Mouse (Mus musculus): ENCODE results near the gene Myd88. TPM values are rescaled to one million over a fixed set of nuclear protein-coding genes. Genes with fewer than 3 reads are reported as not detected.

Myd88 gene
- polyA plus RNA-seq, 2 experiments = 5.8 to 15.0 TPM

DNA sequence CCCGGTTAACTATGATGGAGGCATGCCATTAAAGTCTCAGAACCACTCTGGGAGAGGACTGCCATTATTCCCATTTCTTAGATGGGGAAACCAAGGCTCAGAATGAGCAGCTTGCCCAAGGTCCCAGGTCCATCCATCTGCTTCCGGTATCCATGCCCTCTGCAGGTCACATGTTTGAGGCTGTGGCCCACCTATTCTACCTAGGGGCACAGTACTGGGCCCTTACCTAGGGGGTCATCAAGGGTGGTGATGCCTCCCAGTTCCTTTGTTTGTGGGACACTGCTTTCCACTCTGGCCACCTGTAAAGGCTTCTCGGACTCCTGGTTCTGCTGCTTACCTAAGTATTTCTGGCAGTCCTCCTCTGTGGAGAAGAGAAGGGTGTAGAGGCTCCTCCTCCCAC lies 2.9 kb downstream of the Myd88 start:
- no peaks in the 10 kb centered on the region for H3K36me3 ChIP-seq (replicated peaks; ENCODE audit: control insufficient read depth, insufficient read depth, low read depth)
- 81% methylated on average over 3 of the region's 3 CpGs for WGBS (ENCODE audit: insufficient replicate concordance)
- no peak overlapping the region for H3K9ac ChIP-seq (replicated peaks)
- TF ChIP-seq CTCF (IDR thresholded peaks at IDR 0.05; ENCODE audit: low read depth) (no peak), EP300 (IDR thresholded peaks at IDR 0.05; ENCODE audit: low read depth) (no peak)
- DNase-seq (ENCODE audit: low read depth in 3 of 3, low spot score in 3 of 3) (no peak), ATAC-seq (ENCODE audit: insufficient read depth) (no peak)
- H3K4me2 ChIP-seq (ENCODE audit: low read depth) = no peak overlapping the region
- no peaks in the 10 kb centered on the region for H3K9me3 ChIP-seq (ENCODE audit: control insufficient read depth, low read length)
- peaks cover 11 to 25% of the 10 kb centered on the region in 2 experiments for H3K4me1 ChIP-seq (replicated peaks; ENCODE audit: control insufficient read depth in 2 of 2, insufficient read depth in 2 of 2, low read length in 1 of 2)
- H3K27ac ChIP-seq = no peak overlapping the region
- H3K4me3 ChIP-seq (ENCODE audit: insufficient read depth in 1 of 2, low read depth in 2 of 2, low read length in 2 of 2) = no peak overlapping the region
- no peaks in the 10 kb centered on the region for H3K27me3 ChIP-seq (ENCODE audit: control insufficient read depth, insufficient read depth, low read length)

DNA sequence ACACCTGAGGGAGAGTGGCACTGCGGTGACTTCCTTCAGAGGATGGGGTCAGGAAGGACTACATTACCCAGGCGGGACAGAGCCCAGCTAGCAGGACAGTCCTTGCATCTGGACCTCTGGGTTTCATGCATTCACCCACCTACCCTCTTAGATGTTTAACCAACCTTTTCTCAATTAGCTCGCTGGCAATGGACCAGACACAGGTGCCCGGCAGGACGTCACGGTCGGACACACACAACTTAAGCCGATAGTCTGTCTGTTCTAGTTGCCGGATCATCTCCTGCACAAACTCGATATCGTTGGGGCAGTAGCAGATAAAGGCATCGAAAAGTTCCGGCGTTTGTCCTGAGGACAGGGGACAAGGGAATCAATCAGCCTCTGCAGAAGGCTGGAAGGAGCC lies 3.4 kb downstream of the Myd88 start:
- Histone ChIP-seq H3K9ac (replicated peaks) (no peak overlapping the region), H3K4me2 (ENCODE audit: low read depth) (no peak overlapping the region), H3K9me3 (ENCODE audit: control insufficient read depth, low read length) (no peaks in the 10 kb centered on the region), H3K36me3 (replicated peaks; ENCODE audit: control insufficient read depth, insufficient read depth, low read depth) (no peaks in the 10 kb centered on the region), H3K4me1 (replicated peaks; ENCODE audit: control insufficient read depth in 2 of 2, insufficient read depth in 2 of 2, low read length in 1 of 2) (peaks cover 11 to 24% of the 10 kb centered on the region in 2 experiments), H3K4me3 (ENCODE audit: insufficient read depth in 1 of 2, low read depth in 2 of 2, low read length in 2 of 2) (no peak overlapping the region), H3K27me3 (ENCODE audit: control insufficient read depth, insufficient read depth, low read length) (no peaks in the 10 kb centered on the region), H3K27ac (no peak overlapping the region)
- WGBS (ENCODE audit: insufficient replicate concordance) = 86% methylated on average over 14 of the region's 14 CpGs
- DNase-seq (ENCODE audit: low read depth in 3 of 3, low spot score in 3 of 3) (no peak), ATAC-seq (ENCODE audit: insufficient read depth) (no peak)
- no peak for TF ChIP-seq CTCF (IDR thresholded peaks at IDR 0.05; ENCODE audit: low read depth)

DNA sequence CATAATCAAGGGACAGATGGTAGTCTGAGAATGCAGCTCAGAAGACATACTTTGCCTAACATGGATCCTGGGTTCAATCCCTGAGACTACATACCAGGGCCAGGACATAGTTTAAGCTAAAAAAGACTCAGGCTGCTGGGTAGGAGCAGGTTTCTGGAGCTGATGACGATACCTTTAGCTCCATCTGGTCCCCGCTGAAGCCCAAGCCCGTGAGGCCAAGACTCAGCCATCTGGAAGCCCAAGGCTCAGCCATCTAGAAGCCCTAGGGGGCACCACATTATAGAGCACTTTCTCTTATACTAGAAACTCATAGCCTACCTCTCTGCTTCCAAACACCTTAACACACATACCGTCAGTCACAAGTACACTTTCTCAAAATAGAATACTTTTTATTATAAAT lies 5.6 kb downstream of the Myd88 start:
- H3K4me1 ChIP-seq (replicated peaks; ENCODE audit: control insufficient read depth in 2 of 2, insufficient read depth in 2 of 2, low read length in 1 of 2) = peaks cover 11 to 15% of the 10 kb centered on the region in 2 experiments
- H3K4me3 ChIP-seq (ENCODE audit: insufficient read depth in 1 of 2, low read depth in 2 of 2, low read length in 2 of 2) = no peak overlapping the region
- ATAC-seq (ENCODE audit: insufficient read depth) (no peak), DNase-seq (ENCODE audit: low read depth in 3 of 3, low spot score in 3 of 3) (no peak)
- H3K36me3 ChIP-seq (replicated peaks; ENCODE audit: control insufficient read depth, insufficient read depth, low read depth) = no peaks in the 10 kb centered on the region
- no peak for TF ChIP-seq EP300 (IDR thresholded peaks at IDR 0.05; ENCODE audit: low read depth)
- TF ChIP-seq CTCF (IDR thresholded peaks at IDR 0.05; ENCODE audit: low read depth) = no peak
- no peaks in the 10 kb centered on the region for H3K27me3 ChIP-seq (ENCODE audit: control insufficient read depth, insufficient read depth, low read length)
- no peak overlapping the region for H3K27ac ChIP-seq
- H3K4me2 ChIP-seq (ENCODE audit: low read depth) = no peak overlapping the region
- no peaks in the 10 kb centered on the region for H3K9me3 ChIP-seq (ENCODE audit: control insufficient read depth, low read length)
- H3K9ac ChIP-seq (replicated peaks) = no peak overlapping the region
- WGBS (ENCODE audit: insufficient replicate concordance) = 79% methylated on average over 4 of the region's 4 CpGs

DNA sequence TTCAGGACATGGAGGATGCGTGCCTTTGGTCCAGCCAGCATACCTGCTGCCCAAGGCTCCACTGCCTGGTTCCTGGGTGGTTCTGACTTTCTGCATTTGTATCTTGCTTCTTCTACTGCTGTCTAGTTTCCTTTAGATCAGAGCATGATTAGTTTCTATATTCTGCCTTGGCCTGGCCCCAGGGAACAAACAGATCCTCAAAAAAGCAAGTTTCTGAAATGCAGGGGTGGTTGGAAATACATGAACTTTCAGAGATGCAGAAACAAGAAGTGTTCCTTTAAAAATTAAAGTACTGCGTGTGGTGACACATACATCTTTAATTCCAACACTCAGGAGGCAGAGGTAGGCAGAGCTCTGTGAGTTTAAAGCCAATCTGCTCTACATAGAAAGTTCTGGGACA lies 6.4 kb downstream of the Myd88 start:
- no peak overlapping the region for H3K9ac ChIP-seq (replicated peaks)
- H3K9me3 ChIP-seq (ENCODE audit: control insufficient read depth, low read length) = no peaks in the 10 kb centered on the region
- no peaks in the 10 kb centered on the region for H3K27me3 ChIP-seq (ENCODE audit: control insufficient read depth, insufficient read depth, low read length)
- H3K36me3 ChIP-seq (replicated peaks; ENCODE audit: control insufficient read depth, insufficient read depth, low read depth) = no peaks in the 10 kb centered on the region
- H3K4me1 ChIP-seq (replicated peaks; ENCODE audit: control insufficient read depth in 2 of 2, insufficient read depth in 2 of 2, low read length in 1 of 2) = peaks cover 6 to 9% of the 10 kb centered on the region in 2 experiments
- no peak overlapping the region for H3K4me2 ChIP-seq (ENCODE audit: low read depth)
- ATAC-seq (ENCODE audit: insufficient read depth) (no peak), DNase-seq (ENCODE audit: low read depth in 3 of 3, low spot score in 3 of 3) (no peak)
- TF ChIP-seq CTCF (IDR thresholded peaks at IDR 0.05; ENCODE audit: low read depth) (no peak), EP300 (IDR thresholded peaks at IDR 0.05; ENCODE audit: low read depth) (no peak)
- H3K4me3 ChIP-seq (ENCODE audit: insufficient read depth in 1 of 2, low read depth in 2 of 2, low read length in 2 of 2) = no peak overlapping the region
- WGBS (ENCODE audit: insufficient replicate concordance) = 70% methylated on average over 2 of the region's 2 CpGs
- H3K27ac ChIP-seq = no peak overlapping the region

DNA sequence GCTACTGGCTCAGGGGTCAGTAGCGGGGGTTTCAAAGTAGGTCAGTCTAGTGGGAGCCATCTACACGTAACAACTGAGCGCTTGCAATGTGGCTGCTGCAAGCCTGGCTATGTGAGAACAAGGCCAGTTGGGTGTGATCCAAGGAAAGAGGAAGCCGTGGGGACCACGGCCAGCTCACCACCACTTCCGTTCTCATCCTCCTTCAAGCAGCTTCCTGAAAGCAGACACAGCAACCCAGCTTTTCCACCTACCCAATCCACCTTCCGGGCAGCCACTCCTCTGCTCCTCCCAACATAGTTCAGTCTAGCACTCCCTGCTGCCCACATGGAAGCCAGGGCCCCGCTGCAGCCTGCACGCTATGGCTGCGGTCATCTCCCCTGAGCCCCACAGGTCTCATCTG lies 6.9 kb downstream of the Myd88 start:
- no peaks in the 10 kb centered on the region for H3K36me3 ChIP-seq (replicated peaks; ENCODE audit: control insufficient read depth, insufficient read depth, low read depth)
- no peak overlapping the region for H3K27ac ChIP-seq
- TF ChIP-seq EP300 (IDR thresholded peaks at IDR 0.05; ENCODE audit: low read depth) (no peak), CTCF (IDR thresholded peaks at IDR 0.05; ENCODE audit: low read depth) (no peak)
- peaks cover 5 to 7% of the 10 kb centered on the region in 2 experiments for H3K4me1 ChIP-seq (replicated peaks; ENCODE audit: control insufficient read depth in 2 of 2, insufficient read depth in 2 of 2, low read length in 1 of 2)
- ATAC-seq (ENCODE audit: insufficient read depth) (no peak; the same call in 1 of the 2 replicates), DNase-seq (ENCODE audit: low read depth in 3 of 3, low spot score in 3 of 3) (no peak)
- WGBS (ENCODE audit: insufficient replicate concordance) = 21% methylated on average over 10 of the region's 10 CpGs
- H3K9me3 ChIP-seq (ENCODE audit: control insufficient read depth, low read length) = no peaks in the 10 kb centered on the region
- H3K27me3 ChIP-seq (ENCODE audit: control insufficient read depth, insufficient read depth, low read length) = no peaks in the 10 kb centered on the region
- no peak overlapping the region for H3K4me2 ChIP-seq (ENCODE audit: low read depth)
- no peak overlapping the region for H3K9ac ChIP-seq (replicated peaks)
- no peak overlapping the region for H3K4me3 ChIP-seq (ENCODE audit: insufficient read depth in 1 of 2, low read depth in 2 of 2, low read length in 2 of 2)

Data from liver, embryonic 14.5 days (tissue).